Mouse (Mus musculus): ENCODE data around the gene Cnn1. TPM values are rescaled to one million over a fixed set of nuclear protein-coding genes. Genes with fewer than 3 reads are reported as not detected.

The Cnn1 gene
- polyA plus RNA-seq, 1 experiment from 2014 or later = 1.5 TPM

DNA sequence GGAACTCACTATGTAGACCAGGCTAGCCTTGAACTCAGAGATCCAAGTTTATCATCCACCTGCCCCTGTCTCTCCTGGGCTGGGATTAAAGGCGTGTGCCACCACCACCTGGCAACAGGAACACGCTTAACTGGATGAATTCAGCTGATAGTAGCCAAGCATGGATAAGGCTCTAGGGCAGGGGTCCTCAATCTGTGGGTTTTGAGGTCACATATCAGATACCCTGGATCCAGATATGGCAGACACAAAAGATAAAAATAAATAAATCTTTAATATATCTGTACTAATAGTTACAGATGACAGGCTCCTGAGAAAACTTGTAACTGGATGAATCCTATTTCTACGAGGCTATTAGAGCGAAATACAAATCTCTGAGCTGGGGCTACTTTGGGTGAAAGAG, 16.6 kb downstream of the Cnn1 start:
- H3K9me3 ChIP-seq = 0 out of 2 replicates have a peak, but pooled peaks cover 4% of the 10 kb centered on the region
- peak overlapping the region; percentile 85 for H3K4me3 ChIP-seq (replicated peaks)
- H3K27me3 ChIP-seq = peaks cover 8% of the 10 kb centered on the region; the same call in 1 of the 2 replicates
- peak overlapping the region; percentile 87 for H3K9ac ChIP-seq (replicated peaks)
- H3K4me1 ChIP-seq (replicated peaks) = peaks cover 14% of the 10 kb centered on the region
- 93% methylated on average over 4 of the region's 4 CpGs for WGBS
- H3K4me2 ChIP-seq = peak overlapping the region; percentile 66
- no peak for ATAC-seq (ENCODE audit: insufficient number of reproducible peaks, insufficient read depth, low FRiP score, low TSS enrichment, low read depth)
- peaks cover 33% of the 10 kb centered on the region for H3K36me3 ChIP-seq
- no peak overlapping the region for H3K27ac ChIP-seq

DNA sequence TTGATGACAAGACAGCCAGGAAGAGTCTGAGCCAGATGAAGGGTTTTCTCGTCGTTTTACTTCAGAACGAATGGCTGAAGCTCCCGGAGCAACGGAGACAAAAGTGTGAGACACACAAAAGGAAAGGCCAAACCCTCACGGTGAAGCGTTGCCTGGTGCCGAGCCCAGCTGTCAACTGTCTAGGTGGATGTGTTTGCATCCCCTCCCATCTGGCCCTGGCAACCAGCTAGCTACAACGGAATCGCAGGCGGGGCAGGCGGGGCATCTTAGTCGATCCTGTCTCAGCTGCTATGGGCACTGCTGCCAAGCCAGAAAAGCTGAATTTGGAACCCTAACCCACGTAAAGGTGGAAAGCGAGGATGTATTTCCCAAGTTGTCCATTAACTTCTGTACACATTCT, 17.1 kb downstream of the Cnn1 start:
- 43% methylated on average over 15 of the region's 15 CpGs for WGBS
- no peak overlapping the region for H3K27ac ChIP-seq
- H3K4me3 ChIP-seq (replicated peaks) = peak overlapping the region; percentile 85
- H3K4me2 ChIP-seq = peak overlapping the region; percentile 66
- peaks cover 29% of the 10 kb centered on the region for H3K36me3 ChIP-seq
- H3K27me3 ChIP-seq = peaks cover 8% of the 10 kb centered on the region; the same call in 1 of the 2 replicates
- H3K9ac ChIP-seq (replicated peaks) = peak overlapping the region; percentile 87
- H3K9me3 ChIP-seq = 0 out of 2 replicates have a peak, but pooled peaks cover 4% of the 10 kb centered on the region
- peaks cover 14% of the 10 kb centered on the region for H3K4me1 ChIP-seq (replicated peaks)
- no peak for ATAC-seq (ENCODE audit: insufficient number of reproducible peaks, insufficient read depth, low FRiP score, low TSS enrichment, low read depth)

DNA sequence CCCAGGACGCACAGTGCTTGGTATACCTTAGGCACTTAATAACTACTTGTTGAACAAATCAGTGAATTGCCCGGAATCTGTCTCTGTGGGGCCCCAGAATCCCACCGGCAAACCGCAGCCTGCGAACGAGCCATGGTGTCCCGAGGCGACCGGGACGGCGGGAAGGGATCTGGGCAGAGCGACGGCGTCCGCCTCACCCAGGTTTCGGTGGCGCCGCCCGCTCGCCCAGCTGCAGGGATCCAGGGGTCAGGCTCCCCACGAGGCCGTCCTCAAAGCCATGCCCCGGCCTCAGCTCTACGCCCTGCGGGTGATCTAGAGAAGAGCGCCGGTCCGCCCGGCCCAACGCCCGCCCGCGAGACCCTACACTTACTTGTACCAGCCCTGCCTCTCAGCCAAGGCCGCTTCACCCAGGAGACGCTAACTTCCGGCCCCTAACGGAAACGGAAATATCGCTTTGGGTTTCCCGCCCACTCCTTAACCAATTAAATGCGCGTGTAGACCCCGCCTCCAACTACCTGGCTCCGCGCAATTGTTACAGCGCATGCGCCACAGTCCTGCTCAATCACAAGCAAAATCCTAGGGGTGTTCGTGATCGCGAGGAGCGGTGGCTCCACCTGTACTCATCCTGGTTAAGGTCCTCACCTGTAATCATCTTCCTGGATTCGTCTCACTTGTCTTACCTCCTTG, 17.9 kb downstream of the Cnn1 start, which contains the start of gene Elof1:
Gene Elof1, minus strand, starts transcription at position 433 of the 687 bp plus-strand sequence.
- H3K4me3 ChIP-seq (replicated peaks) = peak within 1 kb of the TSS; percentile 85
- H3K9ac ChIP-seq (replicated peaks) = peak within 1 kb of the TSS; percentile 87
- peak; percentile 92 for ATAC-seq (ENCODE audit: insufficient number of reproducible peaks, insufficient read depth, low FRiP score, low TSS enrichment, low read depth)
- WGBS = 1% methylated on average over 52 of the region's 52 CpGs
- H3K36me3 ChIP-seq = peaks cover 21% of the 10 kb centered on the region
- H3K4me2 ChIP-seq = peak within 1 kb of the TSS; percentile 66
- peaks cover 14% of the 10 kb centered on the region for H3K4me1 ChIP-seq (replicated peaks)
- peak within 1 kb of the TSS; percentile 75 for H3K27ac ChIP-seq
- 0 out of 2 replicates have a peak, but pooled peaks cover 4% of the 10 kb centered on the region for H3K9me3 ChIP-seq
- H3K27me3 ChIP-seq = peaks cover 8% of the 10 kb centered on the region; the same call in 1 of the 2 replicates

DNA sequence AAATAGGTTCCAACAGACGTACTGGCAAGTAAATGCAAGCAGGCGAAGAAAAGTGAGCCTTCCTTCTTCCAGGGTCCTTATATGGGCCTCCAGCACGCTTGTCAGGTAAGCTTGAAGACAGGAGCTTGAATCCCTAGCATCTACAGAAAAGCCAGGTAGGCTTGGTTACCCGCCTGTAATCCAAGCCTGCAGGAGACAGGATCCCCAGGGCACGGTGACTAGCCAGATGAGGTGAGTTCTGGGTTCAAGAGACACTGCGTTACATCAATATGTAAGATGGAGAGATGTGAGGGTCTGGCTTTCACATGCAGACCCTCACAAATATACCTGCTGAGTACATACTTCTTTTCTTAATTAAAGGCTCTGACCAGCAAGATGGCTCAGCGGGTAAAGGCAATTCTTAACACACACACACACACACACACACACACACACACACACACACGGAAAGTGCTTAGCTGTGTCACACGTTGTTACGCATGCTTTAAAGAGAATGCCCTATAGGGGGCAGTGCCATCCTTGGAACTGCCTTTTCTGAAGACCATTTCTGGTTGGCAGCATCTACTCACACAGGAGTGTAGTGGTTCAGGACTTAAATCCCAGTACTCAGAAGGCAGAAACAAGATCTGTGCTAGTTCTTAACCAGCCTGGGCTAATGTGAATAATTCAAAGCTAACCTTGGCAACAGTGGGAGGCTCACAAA, 18.9 kb downstream of the Cnn1 start:
- peaks cover 11% of the 10 kb centered on the region for H3K36me3 ChIP-seq
- 0 out of 2 replicates have a peak, but pooled peaks cover 4% of the 10 kb centered on the region for H3K9me3 ChIP-seq
- no peak overlapping the region for H3K9ac ChIP-seq (replicated peaks)
- peaks cover 14% of the 10 kb centered on the region; the same call in 1 of the 2 replicates for H3K27me3 ChIP-seq
- peak overlapping the region; percentile 85 for H3K4me3 ChIP-seq (replicated peaks)
- no peak overlapping the region for H3K27ac ChIP-seq
- WGBS = 43% methylated on average over 10 of the region's 10 CpGs
- no peak for ATAC-seq (ENCODE audit: insufficient number of reproducible peaks, insufficient read depth, low FRiP score, low TSS enrichment, low read depth)
- H3K4me1 ChIP-seq (replicated peaks) = peaks cover 14% of the 10 kb centered on the region
- H3K4me2 ChIP-seq = peak overlapping the region; percentile 66

DNA sequence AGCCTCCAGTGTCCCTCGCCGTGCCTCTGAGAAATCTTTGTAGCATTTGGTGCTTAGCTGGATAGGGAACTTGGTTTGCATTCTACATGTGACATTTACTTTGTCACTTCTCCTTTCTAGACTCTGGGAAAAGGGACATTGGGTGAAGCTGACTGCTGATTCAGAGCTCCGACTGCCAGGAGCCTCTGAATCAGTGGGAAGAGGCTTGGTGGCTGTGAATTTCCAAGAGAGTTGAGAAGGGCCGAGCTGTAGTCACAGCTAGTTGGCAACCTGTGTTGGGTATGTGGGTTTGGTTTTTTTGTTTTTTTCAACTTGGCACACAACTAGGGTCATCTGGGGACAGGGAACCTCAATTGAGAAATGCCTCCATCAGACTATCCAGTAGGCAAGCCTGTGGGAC, 20.5 kb downstream of the Cnn1 start:
- H3K27me3 ChIP-seq = peaks cover 14% of the 10 kb centered on the region; the same call in 1 of the 2 replicates
- H3K4me1 ChIP-seq (replicated peaks) = peaks cover 14% of the 10 kb centered on the region
- 89% methylated on average over 4 of the region's 4 CpGs for WGBS
- ATAC-seq (ENCODE audit: insufficient number of reproducible peaks, insufficient read depth, low FRiP score, low TSS enrichment, low read depth) = no peak
- H3K9me3 ChIP-seq = 0 out of 2 replicates have a peak, but pooled peaks cover 4% of the 10 kb centered on the region
- H3K4me3 ChIP-seq (replicated peaks) = no peak overlapping the region
- H3K4me2 ChIP-seq = no peak overlapping the region
- no peak overlapping the region for H3K9ac ChIP-seq (replicated peaks)
- H3K27ac ChIP-seq = no peak overlapping the region
- H3K36me3 ChIP-seq = no peaks in the 10 kb centered on the region

DNA sequence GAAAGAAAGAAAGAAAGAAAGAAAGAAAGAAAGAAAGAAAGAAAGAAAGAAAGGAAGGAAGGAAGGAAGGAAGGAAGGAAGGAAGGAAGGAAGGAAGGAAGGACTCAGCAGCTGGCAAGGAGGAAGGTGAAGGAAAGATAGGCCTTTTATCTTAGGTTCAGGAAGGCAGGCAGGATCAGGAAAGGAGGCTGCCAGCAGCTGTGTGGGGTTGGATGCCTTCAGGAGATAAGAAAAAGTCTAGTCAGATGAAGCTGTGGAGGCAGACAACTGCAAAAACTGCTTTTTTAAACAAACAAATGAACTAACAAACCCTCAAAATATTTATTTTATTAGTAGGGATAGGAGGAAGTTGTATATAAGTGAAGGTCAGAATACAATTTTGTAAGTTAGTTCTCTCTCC, 22.5 kb downstream of the Cnn1 start:
- no peak for ATAC-seq (ENCODE audit: insufficient number of reproducible peaks, insufficient read depth, low FRiP score, low TSS enrichment, low read depth)

DNA sequence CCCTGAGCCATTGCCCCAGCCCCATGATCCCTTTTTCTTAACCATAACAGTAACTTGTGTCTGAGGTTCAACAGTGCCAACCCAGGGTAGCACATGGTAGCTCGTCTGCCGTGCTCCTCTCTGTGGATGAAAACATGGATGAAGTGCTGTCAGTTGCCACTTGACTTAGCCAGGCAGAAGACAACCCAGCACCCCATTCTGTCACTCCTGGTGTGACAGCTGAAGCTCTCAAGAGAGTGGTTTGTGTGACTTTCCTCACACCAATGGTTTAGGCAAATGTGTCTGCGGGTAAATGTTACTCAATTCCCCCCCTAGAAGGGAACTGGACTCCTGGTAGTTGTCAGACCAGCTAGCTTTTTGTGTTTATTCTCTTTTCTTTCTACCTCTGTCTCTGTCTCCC, 23.0 kb downstream of the Cnn1 start:
- peaks cover 14% of the 10 kb centered on the region; the same call in 1 of the 2 replicates for H3K27me3 ChIP-seq
- no peak overlapping the region for H3K27ac ChIP-seq
- no peak overlapping the region for H3K9ac ChIP-seq (replicated peaks)
- WGBS = 83% methylated on average over 3 of the region's 3 CpGs
- H3K9me3 ChIP-seq = 0 out of 2 replicates have a peak, but pooled peaks cover 4% of the 10 kb centered on the region
- H3K36me3 ChIP-seq = no peaks in the 10 kb centered on the region
- no peak overlapping the region for H3K4me3 ChIP-seq (replicated peaks)
- peaks cover 6% of the 10 kb centered on the region; the same call in 1 of the 2 replicates for H3K4me1 ChIP-seq (replicated peaks)
- ATAC-seq (ENCODE audit: insufficient number of reproducible peaks, insufficient read depth, low FRiP score, low TSS enrichment, low read depth) = no peak
- no peak overlapping the region for H3K4me2 ChIP-seq

More for the DNA sequence above, 22.5 kb downstream of the Cnn1 start:
- H3K4me2 ChIP-seq = no peak overlapping the region
- H3K27me3 ChIP-seq = peaks cover 14% of the 10 kb centered on the region; the same call in 1 of the 2 replicates
- H3K4me3 ChIP-seq (replicated peaks) = no peak overlapping the region
- H3K4me1 ChIP-seq (replicated peaks) = peaks cover 6% of the 10 kb centered on the region; the same call in 1 of the 2 replicates
- 0 out of 2 replicates have a peak, but pooled peaks cover 4% of the 10 kb centered on the region for H3K9me3 ChIP-seq
- H3K9ac ChIP-seq (replicated peaks) = no peak overlapping the region
- no peaks in the 10 kb centered on the region for H3K36me3 ChIP-seq
- no peak overlapping the region for H3K27ac ChIP-seq

DNA sequence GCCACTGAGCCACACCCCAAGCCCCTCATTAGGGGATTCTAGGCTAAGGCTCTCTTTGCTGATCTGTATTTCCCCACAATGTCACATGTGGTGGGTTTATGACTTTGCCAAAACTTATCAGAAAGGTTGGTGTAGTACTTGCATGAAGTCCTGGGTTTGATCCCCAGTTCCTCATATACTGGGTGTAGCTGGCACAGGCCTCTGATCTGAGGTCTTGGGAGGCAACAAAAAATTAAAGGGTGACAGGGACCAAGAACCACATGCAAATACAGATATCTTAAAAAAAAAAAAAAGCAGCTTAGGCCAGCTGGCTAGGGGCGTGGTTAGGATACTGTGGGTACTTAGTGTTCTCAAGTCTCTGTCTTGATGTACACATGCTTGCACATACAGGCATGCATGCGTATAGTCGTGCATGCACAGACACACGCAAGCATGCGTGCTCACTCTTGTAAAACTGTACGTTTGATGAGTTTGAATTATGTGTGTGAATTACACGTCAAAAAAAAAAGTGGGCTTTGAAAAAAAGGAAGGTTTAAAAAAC, 24.1 kb downstream of the Cnn1 start:
- Histone ChIP-seq H3K4me3 (replicated peaks) (no peak overlapping the region), H3K4me2 (no peak overlapping the region), H3K4me1 (replicated peaks) (no peaks in the 10 kb centered on the region), H3K27me3 (peaks cover 14% of the 10 kb centered on the region; the same call in 1 of the 2 replicates), H3K9ac (replicated peaks) (no peak overlapping the region), H3K27ac (no peak overlapping the region), H3K36me3 (no peaks in the 10 kb centered on the region), H3K9me3 (0 out of 2 replicates have a peak, but pooled peaks cover 4% of the 10 kb centered on the region)
- no peak for ATAC-seq (ENCODE audit: insufficient number of reproducible peaks, insufficient read depth, low FRiP score, low TSS enrichment, low read depth)
- WGBS = 83% methylated on average over 7 of the region's 7 CpGs

DNA sequence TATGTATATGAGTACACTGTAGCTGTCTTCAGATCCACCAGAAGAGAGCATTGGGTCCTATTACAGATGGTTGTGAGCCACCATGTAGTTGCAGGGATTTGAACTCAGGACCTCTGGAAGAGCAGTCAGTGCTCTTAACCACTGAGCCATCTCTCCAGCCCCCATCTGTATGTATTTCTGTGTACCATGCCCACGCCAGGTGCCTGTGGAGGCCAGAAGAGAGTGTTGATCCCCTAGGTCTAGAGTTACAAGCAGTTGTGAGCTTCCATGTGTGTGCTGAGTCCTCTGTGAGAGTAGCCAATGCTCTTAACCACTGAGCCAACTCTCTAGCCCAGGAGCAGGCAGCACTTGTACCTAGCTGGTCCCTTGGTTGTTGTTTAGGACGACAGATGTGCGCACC, 25.2 kb downstream of the Cnn1 start:
- Histone ChIP-seq H3K36me3 (no peaks in the 10 kb centered on the region), H3K9ac (replicated peaks) (no peak overlapping the region), H3K9me3 (0 out of 2 replicates have a peak, but pooled peaks cover 4% of the 10 kb centered on the region), H3K27me3 (peaks cover 10% of the 10 kb centered on the region; the same call in 1 of the 2 replicates), H3K4me3 (replicated peaks) (no peak overlapping the region), H3K4me1 (replicated peaks) (no peaks in the 10 kb centered on the region), H3K4me2 (no peak overlapping the region), H3K27ac (no peak overlapping the region)
- WGBS = 84% methylated on average over 3 of the region's 3 CpGs
- no peak for ATAC-seq (ENCODE audit: insufficient number of reproducible peaks, insufficient read depth, low FRiP score, low TSS enrichment, low read depth)

DNA sequence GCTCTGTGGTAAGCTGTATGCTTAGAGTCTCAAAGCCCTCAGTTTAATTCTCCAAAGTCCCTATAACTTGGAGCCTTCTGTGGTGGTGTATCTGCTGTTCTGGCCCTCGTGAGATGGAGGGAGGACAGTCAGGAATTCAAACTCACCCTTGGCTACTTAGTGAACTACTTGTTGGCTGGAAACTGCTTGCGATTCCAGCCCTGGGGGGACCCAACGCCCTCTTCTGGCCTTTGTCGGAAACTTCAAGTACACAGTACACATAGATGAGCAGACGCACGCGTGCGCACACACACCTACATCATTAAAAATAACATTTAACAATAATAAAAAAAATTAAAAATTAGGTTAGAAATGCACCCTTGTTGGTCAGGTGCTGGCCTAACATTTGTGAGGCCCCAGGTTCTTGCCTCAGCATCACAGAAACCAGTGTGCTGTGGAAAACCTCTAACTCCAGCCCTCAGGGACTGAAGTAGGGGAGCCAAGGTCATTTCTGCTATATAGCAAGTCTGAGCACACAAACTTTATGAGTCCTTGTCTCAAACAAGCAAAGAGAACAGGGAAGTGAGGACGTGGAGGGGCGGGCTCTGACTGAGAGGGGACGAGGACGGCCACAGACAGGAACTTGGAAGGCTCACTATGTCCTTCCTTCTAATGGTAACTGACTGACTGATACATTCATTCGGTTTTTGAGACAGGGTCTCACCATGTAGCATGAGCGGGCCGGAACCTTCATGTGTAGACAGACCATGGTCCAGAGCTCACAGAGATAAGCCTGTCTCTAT, 26.4 kb downstream of the Cnn1 start:
- no peak overlapping the region for H3K4me2 ChIP-seq
- no peak overlapping the region for H3K27ac ChIP-seq
- peaks cover 6% of the 10 kb centered on the region; the same call in 1 of the 2 replicates for H3K27me3 ChIP-seq
- ATAC-seq (ENCODE audit: insufficient number of reproducible peaks, insufficient read depth, low FRiP score, low TSS enrichment, low read depth) = no peak
- H3K9ac ChIP-seq (replicated peaks) = no peak overlapping the region
- H3K36me3 ChIP-seq = no peaks in the 10 kb centered on the region
- H3K9me3 ChIP-seq = no peaks in the 10 kb centered on the region
- H3K4me1 ChIP-seq (replicated peaks) = no peaks in the 10 kb centered on the region
- 88% methylated on average over 15 of the region's 15 CpGs for whole genome bisulfite sequencing
- H3K4me3 ChIP-seq (replicated peaks) = no peak overlapping the region
